Mouse (Mus musculus) testis, postnatal 10 days (tissue): ENCODE data around the gene Gm2163.
"Not testable (repeated sequence)": the region's sequence is repeated elsewhere in the genome, so short reads cannot be mapped to it uniquely, and the experiment has no call there.

Source experiments
- DNase-seq: peaks from one replicate; pipeline ENCODE4 v3.0.0; 2021; ENCODE audit warnings: low spot score

Gm2163 gene

GRCm38 (mm10) chr4:42466452-42466851, at the start of gene Gm2163:
TSS of gene Gm2163 (plus strand) at chr4:42466752.
- DNase-seq = not testable (repeated sequence)

GRCm38 (mm10) chr4:42439078-42439477, 27.5 kb upstream of the Gm2163 start, which contains the start of gene Gm21586:
TSS of gene Gm21586 (plus strand) at chr4:42439378.
- not testable (repeated sequence) for DNase-seq

- DNase-seq = not testable (repeated sequence)
These were observed 61.5 kb downstream of the Gm2163 start, which contains the start of gene Fam205a2 for GRCm38 (mm10) chr4:42528075-42528474. TSS of gene Fam205a2 (minus strand) at chr4:42528175.

- DNase-seq = not testable (repeated sequence)
These were observed 145.3 kb downstream of the Gm2163 start, which contains the start of gene Gm10591 for GRCm38 (mm10) chr4:42611895-42612294. TSS of gene Gm10591 (plus strand) at chr4:42612195.

GRCm38 (mm10) chr4:42629419-42629818, 162.9 kb downstream of the Gm2163 start, which contains the start of gene Gm2564:
TSS of gene Gm2564 (plus strand) at chr4:42629719.
- DNase-seq = not testable (repeated sequence)
